Mouse (Mus musculus) left cerebral cortex, adult 9 months (tissue): ENCODE results near the gene Tram2.

Experiments used
- DNase-seq, 2 experiments: peaks; one replicate each; pipeline ENCODE4 v3.0.0; 2022; ENCODE audit warnings: low spot score in 2 of 2

The Tram2 gene

GRCm38 (mm10) chr1:21079217-21079773 lies at the start of gene Tram2:
Gene Tram2 (minus strand): TSS chr1:21079229.
- DNase-seq, result peak; percentile 44 to 79

DNA sequence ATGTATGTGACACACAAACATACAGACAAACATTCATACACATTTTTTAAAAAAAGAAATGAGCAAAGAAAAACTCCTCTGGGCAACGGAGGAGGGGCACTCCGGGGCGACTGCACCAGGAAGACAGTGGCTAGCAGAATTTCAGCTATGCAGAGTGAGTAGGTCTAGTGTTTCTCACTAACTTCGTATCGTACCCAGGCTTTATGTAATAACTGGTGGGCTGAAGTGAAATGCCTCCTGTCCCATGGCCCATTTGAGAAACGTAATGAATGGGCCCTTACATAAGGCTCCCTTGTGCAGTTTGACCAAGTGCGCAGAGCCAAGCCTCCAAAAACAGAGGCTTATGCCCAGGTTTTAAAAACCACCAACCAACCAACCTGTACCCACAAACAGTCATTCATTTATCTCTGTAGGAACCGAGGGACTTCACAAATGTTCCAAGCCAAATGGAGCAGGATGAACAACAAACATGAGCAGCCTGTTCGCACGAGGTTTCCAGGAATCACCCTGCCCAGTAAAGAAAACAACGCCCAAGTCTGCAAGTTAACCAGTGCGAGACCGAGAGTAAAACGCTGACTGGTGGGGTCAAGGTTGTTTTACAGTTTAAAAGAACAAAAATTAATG lies 45.8 kb upstream of the Tram2 start:
- DNase-seq, result no peak

- DNase-seq, result no peak
Observed at GRCm38 (mm10) chr1:21103784-21104183, 24.8 kb upstream of the Tram2 start.

DNA sequence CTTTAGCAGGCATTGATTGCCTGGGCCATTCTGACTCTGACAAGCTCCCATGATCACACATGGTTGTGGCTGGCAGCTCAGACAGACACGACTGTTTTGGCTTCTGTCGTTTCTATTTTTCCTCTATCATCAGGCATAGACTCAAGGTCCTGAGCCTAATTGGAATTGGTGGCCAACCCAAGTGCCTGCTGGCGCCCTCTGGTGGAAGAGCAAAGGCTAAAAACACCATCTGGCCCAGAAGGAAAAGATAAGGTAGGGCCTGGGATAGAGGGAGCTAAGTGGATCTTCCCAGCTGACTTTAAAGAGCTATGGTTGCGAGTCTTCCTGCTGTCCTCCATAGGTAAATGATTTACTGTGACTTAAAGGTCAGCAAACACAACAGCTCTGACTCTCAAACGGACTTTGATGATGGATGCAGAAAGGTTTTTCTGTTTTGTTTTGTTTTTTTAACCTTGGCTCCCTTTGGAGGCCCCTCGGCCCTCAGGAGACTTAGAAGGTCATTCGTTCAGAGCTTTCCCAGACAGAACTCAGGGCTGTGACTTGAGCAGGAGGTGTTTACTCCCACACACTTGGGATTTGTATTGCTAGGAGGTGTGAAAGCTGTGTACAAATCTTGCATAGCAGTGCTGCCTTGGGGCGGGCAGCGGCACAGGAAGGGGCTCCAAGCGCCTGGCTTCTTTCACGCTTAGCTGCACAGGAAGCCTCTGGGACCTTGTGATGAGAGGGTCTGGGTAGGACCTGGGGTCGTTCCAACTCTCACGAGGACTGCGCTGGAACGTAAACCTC lies 22.4 kb upstream of the Tram2 start:
- peak in 1 of 2 experiments; percentile 40 for DNase-seq

DNA sequence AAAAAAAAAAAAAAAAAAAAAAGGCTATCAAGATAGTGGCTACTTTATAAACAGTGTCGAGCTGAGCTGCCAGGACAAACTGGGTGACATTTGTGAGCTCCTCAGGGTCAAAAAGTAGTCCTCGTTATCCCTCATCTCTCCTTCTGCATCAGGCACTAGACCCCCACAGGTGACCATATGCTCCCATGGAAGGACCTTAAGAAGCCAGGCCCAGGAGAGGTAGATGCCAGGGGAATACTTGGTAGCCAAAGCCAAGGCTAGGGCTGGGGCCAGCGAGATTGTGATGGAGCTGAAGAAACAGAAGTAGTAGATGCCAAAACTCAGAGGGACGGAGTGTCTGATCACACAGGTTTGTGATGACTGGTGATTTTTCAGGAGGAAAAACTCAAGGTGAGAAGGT lies 21.7 kb upstream of the Tram2 start:
- no peak for DNase-seq

GRCm38 (mm10) chr1:21097001-21097989 lies 18.3 kb upstream of the Tram2 start:
- DNase-seq, result no peak

DNA sequence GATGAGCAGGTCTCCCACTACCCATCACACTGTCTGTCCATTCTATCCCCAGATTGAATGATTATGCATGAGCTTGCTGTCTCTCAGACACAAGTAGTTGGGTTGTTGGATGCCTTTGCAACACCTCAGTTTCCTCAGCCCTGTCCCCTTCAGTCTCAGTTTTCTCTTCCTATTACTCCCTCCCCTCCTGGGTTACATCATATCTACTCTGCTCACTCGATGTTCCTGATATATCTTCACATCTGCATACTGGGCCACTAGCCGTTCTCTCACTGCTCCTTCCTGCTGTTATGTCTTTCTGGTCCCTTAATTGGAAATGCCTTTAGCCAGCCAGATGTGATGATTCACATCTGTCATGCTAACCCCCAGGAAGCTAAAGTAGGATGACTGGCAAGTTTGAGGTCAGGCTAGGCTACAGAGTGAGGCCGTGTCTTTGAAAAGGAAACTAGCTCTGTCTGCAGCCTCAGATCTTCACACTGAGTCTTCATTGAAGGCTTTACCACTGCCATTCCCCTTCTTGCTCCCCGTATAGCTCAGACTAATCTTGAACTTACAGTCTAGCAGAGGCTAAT lies 15.7 kb upstream of the Tram2 start:
- DNase-seq, result no peak

GRCm38 (mm10) chr1:21089661-21090117 lies 10.7 kb upstream of the Tram2 start:
- DNase-seq, result no peak

- DNase-seq, result no peak
Observed at GRCm38 (mm10) chr1:21086291-21086690, 7.3 kb upstream of the Tram2 start.

DNA sequence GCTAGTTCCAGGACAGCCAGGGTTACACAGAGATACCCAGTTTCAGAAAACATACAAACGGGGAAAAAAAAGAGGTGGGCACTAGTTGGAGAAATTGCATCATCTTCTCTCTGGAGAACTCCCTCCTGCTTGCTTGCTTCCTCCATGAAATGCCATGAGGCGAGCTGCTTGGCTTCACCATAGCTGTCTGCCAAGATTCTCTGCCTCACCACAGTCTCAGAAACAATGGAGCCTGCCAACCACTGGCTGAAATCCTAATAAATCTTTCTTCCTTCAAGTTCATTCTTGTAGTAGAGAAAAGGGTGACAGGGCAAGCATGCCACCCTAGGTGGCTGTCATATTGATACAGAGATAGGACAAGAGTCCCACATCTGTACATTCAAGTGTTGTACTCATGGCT lies 5.6 kb upstream of the Tram2 start:
- DNase-seq, result no peak

- no peak for DNase-seq
Observed at GRCm38 (mm10) chr1:21080362-21080761, 1.3 kb upstream of the Tram2 start.

DNA sequence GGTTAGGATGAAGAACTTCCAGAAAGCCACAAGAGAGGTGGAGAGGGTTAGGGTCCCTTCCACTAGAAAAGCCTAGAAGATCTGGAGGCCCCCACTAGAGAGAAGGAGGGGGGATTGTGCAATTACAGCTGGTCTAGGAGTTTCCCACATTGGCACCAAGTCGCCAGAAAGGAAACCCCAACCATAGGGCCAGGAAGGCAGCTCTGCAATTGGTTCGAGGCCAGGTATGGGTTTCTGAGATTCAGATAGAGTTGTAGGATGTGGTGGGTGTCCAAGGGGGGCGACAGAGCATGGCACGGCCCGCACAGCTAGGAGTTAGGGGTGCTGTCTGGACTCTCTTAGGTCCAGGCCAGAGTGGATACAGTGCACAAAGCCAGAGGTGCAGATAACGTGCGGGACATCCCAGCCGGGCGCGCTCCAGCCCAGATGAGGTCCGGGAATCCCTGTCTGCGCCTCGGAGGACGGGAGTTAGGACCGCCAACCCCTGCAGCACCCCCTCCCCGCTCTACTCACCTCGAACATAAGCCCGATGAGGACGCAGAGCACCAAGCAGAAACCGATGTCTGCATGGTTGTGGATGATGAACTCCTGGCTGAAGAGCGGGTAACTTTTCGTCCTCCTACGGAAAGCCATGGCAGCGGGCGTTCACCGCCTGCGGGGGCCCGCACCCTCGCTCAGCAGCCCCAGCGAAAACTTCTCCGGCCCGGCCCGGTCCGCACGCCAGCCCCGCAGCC lies 381 bp downstream of the Tram2 start:
- peak in 1 of 2 experiments; percentile 10 for DNase-seq

DNA sequence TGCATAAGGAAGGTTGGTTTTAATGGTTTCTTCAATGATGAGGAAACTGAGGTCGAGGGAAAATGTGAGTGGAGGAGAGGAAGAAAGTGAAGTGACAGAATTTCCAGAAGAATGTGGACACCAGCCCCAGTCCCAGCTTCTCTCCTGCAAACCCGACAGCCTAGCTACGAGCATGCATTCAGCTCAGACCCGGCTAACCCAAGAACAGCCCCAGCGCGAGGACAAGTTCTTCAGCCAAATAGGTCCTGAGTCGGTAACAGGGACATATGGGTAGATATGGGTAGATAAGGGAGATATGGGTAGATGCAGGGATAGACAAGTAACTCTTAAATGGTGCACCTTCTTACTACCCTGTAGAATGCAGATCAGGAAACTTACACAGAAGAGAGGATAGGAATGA lies 1.4 kb downstream of the Tram2 start:
- no peak for DNase-seq

- no peak for DNase-seq
Observed at GRCm38 (mm10) chr1:21077191-21077590, 1.8 kb downstream of the Tram2 start.

GRCm38 (mm10) chr1:21075986-21076495 lies 3.0 kb downstream of the Tram2 start:
- no peak for DNase-seq

GRCm38 (mm10) chr1:21074231-21074630 lies 4.8 kb downstream of the Tram2 start:
- no peak for DNase-seq

DNA sequence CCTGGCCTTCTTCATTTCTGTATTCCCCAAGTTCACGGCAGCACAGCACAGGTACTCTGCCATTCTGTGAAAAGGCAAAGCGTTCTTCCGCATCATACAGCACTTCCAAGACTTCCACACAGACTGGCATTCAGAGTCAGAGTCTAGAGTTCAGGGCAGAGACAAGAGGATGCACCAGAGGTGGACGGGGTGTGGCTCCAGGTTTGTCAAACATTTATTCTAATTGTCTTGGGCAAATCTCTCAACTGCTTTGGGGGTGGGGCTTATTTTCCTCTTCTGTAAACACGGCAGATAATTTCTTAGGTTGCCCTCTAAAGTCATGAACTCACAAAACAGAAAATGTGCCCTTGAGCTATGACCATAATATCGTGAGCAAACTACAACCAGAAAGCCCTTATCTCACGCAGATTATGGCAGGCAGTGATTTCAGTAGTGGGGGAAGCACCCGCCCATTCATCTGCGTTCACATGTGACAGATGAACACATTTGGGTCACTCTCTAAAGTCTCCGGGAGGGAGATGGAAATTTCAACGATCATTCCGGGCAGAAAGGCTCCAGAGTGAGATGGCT lies 6.1 kb downstream of the Tram2 start:
- DNase-seq, result no peak

GRCm38 (mm10) chr1:21070658-21071057 lies 8.4 kb downstream of the Tram2 start:
- DNase-seq, result no peak

GRCm38 (mm10) chr1:21069830-21070522 lies 9.1 kb downstream of the Tram2 start:
- no peak for DNase-seq

- no peak for DNase-seq
Observed at GRCm38 (mm10) chr1:21068491-21068890, 10.5 kb downstream of the Tram2 start.
